Mouse (Mus musculus) heart, embryonic 15.5 days (tissue): Measurements from ENCODE around the gene Olfr629. TPM values are rescaled to one million over a fixed set of nuclear protein-coding genes. Genes with fewer than 3 reads are reported as not detected.
"Not testable (repeated sequence)": the region's sequence is repeated elsewhere in the genome, so short reads cannot be mapped to it uniquely, and the experiment has no call there.

Source experiments
- ATAC-seq: fragments of 200-750 bp; cut with Nextera tagmentation; replicated peaks from 2 replicates; pipeline ENCODE4 v1.8.0; 2017; ENCODE audit warnings: low read depth, moderate TSS enrichment; ENCODE audit not compliant: insufficient number of reproducible peaks, insufficient read depth, low FRiP score
- H3K27ac ChIP-seq: fragments of 300-500 bp; sonication (generic); 2 replicates; pipeline ENCODE4 v1.5.1; 2015; ENCODE audit warnings: mild to moderate bottlenecking, inconsistent platforms
- H3K27me3 ChIP-seq: fragments of 300-500 bp; sonication (generic); 2 replicates; pipeline ENCODE4 v1.6.1; 2015; ENCODE audit warnings: inconsistent platforms
- H3K36me3 ChIP-seq: fragments of 300-500 bp; sonication (generic); 2 replicates; pipeline ENCODE4 v1.6.1; 2015; ENCODE audit warnings: mild to moderate bottlenecking, inconsistent platforms
- H3K4me1 ChIP-seq: fragments of 300-500 bp; sonication (generic); replicated peaks from 2 replicates; pipeline ENCODE4 v1.6.1; 2015; ENCODE audit warnings: inconsistent platforms
- H3K4me2 ChIP-seq: fragments of 300-500 bp; sonication (generic); 2 replicates; pipeline ENCODE4 v1.6.1; 2015; ENCODE audit warnings: inconsistent platforms, mild to moderate bottlenecking, moderate library complexity
- H3K4me3 ChIP-seq: fragments of 300-500 bp; sonication (generic); 2 replicates; pipeline ENCODE4 v1.5.1; 2015; ENCODE audit warnings: mild to moderate bottlenecking, inconsistent platforms
- H3K9ac ChIP-seq: fragments of 300-500 bp; sonication (generic); 2 replicates; pipeline ENCODE4 v1.6.1; 2015; ENCODE audit warnings: mild to moderate bottlenecking, inconsistent platforms
- H3K9me3 ChIP-seq: fragments of 300-500 bp; sonication (generic); replicated peaks from 2 replicates; pipeline ENCODE4 v1.6.1; 2016; ENCODE audit warnings: inconsistent platforms
- whole genome bisulfite sequencing: fragments of 180-500 bp; shearing (Covaris S2); methylation state at CpG from one replicate; pipeline ENCODE4 v1.1.7; 2015; ENCODE audit warnings: mixed read lengths; 5-methylcytosine and 5-hydroxymethylcytosine counted together
- polyA plus RNA-seq: library from polyadenylated mRNA; unstranded; fragments of >200 nt; fragmentation: Nextera tagmentation; extraction: Ambion mirVana; gene quantifications from 2 replicates; pipeline ENCODE4 v1.2.1, GENCODE M21; 2015

Gene Olfr629
- not detected in 2 replicates for polyA plus RNA-seq

DNA sequence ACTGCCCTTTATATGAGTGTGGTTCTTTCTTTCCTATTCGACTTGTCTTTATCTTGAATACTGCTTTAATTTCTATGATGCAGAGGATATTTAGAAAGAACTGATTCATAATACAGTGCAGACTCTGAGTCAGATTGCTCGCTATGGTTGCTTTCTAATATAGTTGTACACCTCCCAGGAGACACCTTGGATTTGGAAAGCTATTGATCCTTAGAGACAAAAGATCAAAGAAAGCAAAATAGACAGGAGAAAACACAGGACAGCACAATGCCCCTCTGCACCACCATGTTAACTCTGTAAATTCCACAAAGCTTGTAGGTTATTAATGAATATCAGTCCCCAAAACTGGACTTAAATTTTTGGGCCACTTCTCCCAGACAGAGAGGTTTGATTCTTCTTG lies at the start of gene Olfr629:
Gene Olfr629, minus strand, starts transcription at position 101 of the 400 bp plus-strand sequence.
- Histone ChIP-seq H3K27me3 (no peaks in the 10 kb centered on the region), H3K27ac (no peak within 1 kb of the TSS), H3K4me2 (no peak within 1 kb of the TSS), H3K9ac (no peak within 1 kb of the TSS), H3K36me3 (no peaks in the 10 kb centered on the region), H3K9me3 (no peaks in the 10 kb centered on the region), H3K4me3 (no peak within 1 kb of the TSS), H3K4me1 (no peaks in the 10 kb centered on the region)
- WGBS, result 69% methylated on average over 2 of the region's 2 CpGs
- no peak for ATAC-seq

DNA sequence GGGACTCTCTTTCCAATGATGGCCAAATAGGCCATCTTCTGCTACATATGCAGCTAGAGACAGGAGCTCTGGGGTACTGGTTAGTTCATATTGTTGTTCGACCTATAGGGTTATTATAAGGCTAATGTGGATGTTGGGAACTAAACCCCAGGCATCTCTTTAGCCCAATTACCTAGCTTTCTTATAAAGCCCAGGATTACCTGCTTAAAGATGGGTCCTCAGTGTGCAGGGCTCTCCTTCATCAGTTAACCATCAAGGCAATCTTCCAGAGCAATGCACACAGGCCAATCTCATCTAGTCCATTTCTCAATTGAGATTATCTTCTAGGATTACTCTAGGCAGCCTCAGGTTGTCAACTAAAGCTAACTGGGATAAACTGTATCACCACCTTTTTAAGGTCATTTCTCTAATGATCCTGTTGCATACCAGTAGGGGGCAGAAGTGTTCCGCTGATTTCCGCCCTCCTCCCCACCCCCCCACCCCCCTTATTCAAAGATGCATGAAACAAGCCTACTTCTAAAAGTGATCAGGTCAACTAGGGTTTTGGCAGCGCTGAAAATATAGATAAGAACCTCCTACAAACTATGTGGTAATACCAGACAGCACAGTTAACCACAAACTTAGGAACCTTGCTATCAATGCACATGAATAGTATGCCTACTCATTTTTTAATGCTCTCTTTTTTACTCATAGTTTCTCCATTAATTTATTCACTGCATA lies 48.1 kb upstream of the Olfr629 start:
- no peak overlapping the region for H3K4me2 ChIP-seq
- H3K9ac ChIP-seq, result no peak overlapping the region
- no peak for ATAC-seq
- no peaks in the 10 kb centered on the region for H3K9me3 ChIP-seq
- no peak overlapping the region for H3K4me3 ChIP-seq
- 15% methylated on average over 4 of the region's 4 CpGs for WGBS
- no peaks in the 10 kb centered on the region for H3K27me3 ChIP-seq
- no peaks in the 10 kb centered on the region for H3K36me3 ChIP-seq
- H3K4me1 ChIP-seq, result no peaks in the 10 kb centered on the region
- H3K27ac ChIP-seq, result no peak overlapping the region

DNA sequence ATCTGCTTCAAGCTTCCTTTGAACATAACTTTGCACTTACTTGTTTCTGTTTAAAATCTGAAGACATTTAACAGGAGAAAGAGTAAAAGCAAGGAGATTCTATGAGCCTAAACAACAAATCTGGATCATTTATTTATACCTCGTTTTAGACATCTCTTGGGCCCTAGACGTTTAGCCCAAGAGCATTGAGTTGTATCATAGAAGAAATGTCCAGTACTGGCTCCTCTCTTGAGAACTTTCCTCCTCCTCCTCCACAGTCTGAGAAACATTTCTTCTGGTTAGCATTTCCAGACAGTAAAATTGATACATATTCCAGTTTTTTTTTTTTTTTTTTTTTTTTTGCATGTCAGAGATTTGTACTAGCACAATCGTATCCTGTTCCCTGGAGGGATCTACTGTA lies 47.0 kb upstream of the Olfr629 start, which contains the start of gene Olfr67:
Gene Olfr67, minus strand, starts transcription at position 101 of the 400 bp plus-strand sequence.
- Histone ChIP-seq H3K9me3 (no peaks in the 10 kb centered on the region), H3K4me2 (no peak within 1 kb of the TSS), H3K4me3 (no peak within 1 kb of the TSS), H3K36me3 (no peaks in the 10 kb centered on the region), H3K9ac (no peak within 1 kb of the TSS), H3K27me3 (no peaks in the 10 kb centered on the region), H3K4me1 (no peaks in the 10 kb centered on the region), H3K27ac (no peak within 1 kb of the TSS)
- ATAC-seq, result no peak
- WGBS, result 68% methylated on average over 3 of the region's 3 CpGs

DNA sequence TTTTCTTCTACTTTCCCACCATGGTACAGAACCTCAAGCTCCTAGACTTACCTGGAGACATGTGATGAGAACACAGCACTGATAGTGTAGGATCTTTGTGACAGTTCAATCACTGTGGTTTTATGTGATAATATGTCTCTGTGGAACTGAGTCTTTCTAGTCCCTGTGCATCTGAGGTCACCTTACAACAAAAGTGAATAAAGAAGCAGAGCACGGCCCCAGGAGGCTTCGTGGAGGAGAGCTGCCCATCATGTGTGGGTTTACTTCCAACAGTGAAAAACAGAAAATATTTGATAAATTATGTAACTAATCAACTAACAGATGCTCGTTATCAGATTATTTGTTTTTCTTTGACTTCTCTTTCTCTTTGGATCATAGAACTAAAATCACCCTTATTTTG lies 34.9 kb upstream of the Olfr629 start, which contains the start of gene Olfr68:
Gene Olfr68, minus strand, starts transcription at position 101 of the 400 bp plus-strand sequence.
- H3K27me3 ChIP-seq, result no peaks in the 10 kb centered on the region
- H3K4me2 ChIP-seq, result no peak within 1 kb of the TSS
- no peak within 1 kb of the TSS for H3K9ac ChIP-seq
- no peak within 1 kb of the TSS for H3K27ac ChIP-seq
- H3K4me3 ChIP-seq, result no peak within 1 kb of the TSS
- 68% methylated on average over 3 of the region's 3 CpGs for WGBS
- no peaks in the 10 kb centered on the region for H3K36me3 ChIP-seq
- H3K9me3 ChIP-seq, result no peaks in the 10 kb centered on the region
- ATAC-seq, result no peak
- no peaks in the 10 kb centered on the region for H3K4me1 ChIP-seq

DNA sequence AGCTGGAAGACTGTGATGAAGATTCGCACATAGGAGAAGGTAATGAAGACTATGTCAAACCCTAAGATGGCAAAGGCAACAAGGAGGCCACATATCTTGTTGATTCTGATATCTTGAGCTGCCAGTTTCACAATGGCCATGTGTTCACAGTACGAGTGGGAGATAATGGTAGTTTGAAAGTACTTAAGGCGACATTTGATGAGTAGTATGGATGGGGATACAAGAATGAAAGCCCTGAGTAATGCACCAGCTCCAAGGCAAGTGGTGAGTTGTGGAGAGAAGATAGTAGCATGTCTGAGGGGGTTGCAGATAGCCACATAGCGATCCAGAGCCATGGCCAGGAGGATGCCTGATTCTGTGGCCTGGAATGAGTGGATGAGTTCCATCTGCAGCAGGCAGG lies 32.9 kb upstream of the Olfr629 start:
- not testable (repeated sequence) for H3K27ac ChIP-seq, H3K36me3 ChIP-seq, H3K4me2 ChIP-seq, ATAC-seq, H3K4me3 ChIP-seq, H3K27me3 ChIP-seq, H3K4me1 ChIP-seq, H3K9ac ChIP-seq, H3K9me3 ChIP-seq
- WGBS, result 56% methylated on average over 4 of the region's 4 CpGs

DNA sequence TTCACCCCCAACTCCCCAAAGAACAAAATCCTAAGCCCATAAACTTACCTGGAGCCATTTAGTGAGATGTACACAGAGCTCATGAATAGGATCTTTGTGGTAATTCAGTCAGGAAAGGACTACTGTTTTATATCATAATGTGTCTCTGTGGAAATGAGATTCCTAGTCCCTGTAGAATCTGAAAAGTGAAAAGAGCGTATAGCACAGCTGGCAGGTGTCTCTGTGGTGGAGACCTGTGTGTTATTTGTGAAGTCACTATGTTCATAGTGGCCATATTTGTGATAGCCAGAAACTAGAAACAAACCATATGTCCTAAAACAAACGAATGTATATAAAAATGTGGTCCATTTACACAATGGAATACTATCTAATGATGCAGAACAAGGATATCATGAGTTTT lies 26.8 kb upstream of the Olfr629 start, which contains the start of gene Olfr69:
Gene Olfr69, minus strand, starts transcription at position 101 of the 400 bp plus-strand sequence.
- Histone ChIP-seq H3K36me3 (no peaks in the 10 kb centered on the region), H3K27ac (no peak within 1 kb of the TSS), H3K9ac (no peak within 1 kb of the TSS), H3K4me2 (no peak within 1 kb of the TSS), H3K9me3 (no peaks in the 10 kb centered on the region), H3K4me3 (no peak within 1 kb of the TSS), H3K27me3 (no peaks in the 10 kb centered on the region), H3K4me1 (no peaks in the 10 kb centered on the region)
- 65% methylated on average over 2 of the region's 2 CpGs for WGBS
- ATAC-seq, result no peak

DNA sequence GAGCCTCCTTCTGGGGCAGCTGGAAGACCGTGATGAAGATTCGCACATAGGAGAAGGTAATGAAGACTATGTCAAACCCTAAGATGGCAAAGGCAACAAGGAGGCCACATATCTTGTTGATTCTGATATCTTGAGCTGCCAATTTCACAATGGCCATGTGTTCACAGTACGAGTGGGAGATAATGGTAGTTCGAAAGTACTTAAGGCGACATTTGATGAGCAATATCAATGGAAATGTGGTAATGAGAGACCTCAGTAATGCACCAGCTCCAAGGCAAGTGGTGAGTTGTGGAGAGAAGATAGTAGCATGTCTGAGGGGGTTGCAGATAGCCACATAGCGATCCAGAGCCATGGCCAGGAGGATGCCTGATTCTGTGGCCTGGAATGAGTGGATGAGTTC lies 22.9 kb upstream of the Olfr629 start:
- H3K4me2 ChIP-seq, H3K9ac ChIP-seq, H3K27me3 ChIP-seq, H3K36me3 ChIP-seq, H3K27ac ChIP-seq, ATAC-seq, H3K4me3 ChIP-seq, H3K9me3 ChIP-seq, H3K4me1 ChIP-seq: not testable (repeated sequence)
- 74% methylated on average over 6 of the region's 6 CpGs for WGBS

DNA sequence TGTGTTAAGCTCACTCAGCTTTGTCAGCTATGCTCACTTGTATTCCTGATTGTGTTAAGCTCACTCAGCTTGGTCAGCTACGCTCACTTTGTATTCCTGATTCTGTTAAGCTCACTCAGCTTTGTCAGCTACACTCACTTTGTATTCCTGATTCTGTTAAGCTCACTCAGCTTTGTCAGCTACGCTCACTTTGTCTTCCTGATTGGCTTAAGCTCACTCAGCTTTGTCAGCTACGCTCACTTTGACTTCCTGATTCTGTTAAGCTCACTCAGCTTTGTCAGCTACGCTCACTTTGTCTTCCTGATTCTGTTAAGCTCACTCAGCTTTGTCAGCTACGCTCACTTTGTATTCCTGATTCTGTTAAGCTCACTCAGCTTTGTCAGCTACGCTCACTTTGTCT lies 17.5 kb upstream of the Olfr629 start:
- not testable (repeated sequence) for H3K9me3 ChIP-seq, H3K4me1 ChIP-seq, H3K4me2 ChIP-seq, H3K9ac ChIP-seq, H3K27ac ChIP-seq, H3K36me3 ChIP-seq, H3K4me3 ChIP-seq, ATAC-seq, H3K27me3 ChIP-seq
- WGBS, result 81% methylated on average over 6 of the region's 6 CpGs

DNA sequence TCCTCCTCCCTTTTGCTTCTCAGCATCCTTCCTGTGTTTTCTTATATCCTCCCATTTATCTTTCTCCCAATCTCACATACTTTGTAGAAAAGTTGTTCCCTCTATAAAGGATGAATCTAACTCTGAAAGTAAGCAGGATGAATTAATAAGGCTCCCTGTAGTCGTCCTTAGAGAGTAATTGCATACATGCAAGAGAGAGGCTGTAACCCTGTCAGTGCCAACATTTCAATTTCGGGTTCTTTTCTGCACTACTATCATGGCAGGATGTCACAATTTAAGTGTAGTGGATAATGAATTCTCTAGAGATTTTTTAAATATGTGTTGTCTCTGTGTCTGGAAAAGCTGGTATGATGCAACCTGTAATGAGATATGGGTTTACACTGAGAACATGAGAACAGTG lies 12.5 kb upstream of the Olfr629 start, which contains the start of gene Olfr630:
Gene Olfr630, minus strand, starts transcription at position 101 of the 400 bp plus-strand sequence.
- H3K4me2 ChIP-seq, result no peak within 1 kb of the TSS
- no peaks in the 10 kb centered on the region for H3K36me3 ChIP-seq
- WGBS, result 41% methylated on average over 2 of the region's 2 CpGs
- H3K4me3 ChIP-seq, result no peak within 1 kb of the TSS
- H3K27ac ChIP-seq, result no peak within 1 kb of the TSS
- H3K27me3 ChIP-seq, result no peaks in the 10 kb centered on the region
- ATAC-seq, result no peak
- no peaks in the 10 kb centered on the region for H3K9me3 ChIP-seq
- no peak within 1 kb of the TSS for H3K9ac ChIP-seq
- H3K4me1 ChIP-seq, result no peaks in the 10 kb centered on the region

DNA sequence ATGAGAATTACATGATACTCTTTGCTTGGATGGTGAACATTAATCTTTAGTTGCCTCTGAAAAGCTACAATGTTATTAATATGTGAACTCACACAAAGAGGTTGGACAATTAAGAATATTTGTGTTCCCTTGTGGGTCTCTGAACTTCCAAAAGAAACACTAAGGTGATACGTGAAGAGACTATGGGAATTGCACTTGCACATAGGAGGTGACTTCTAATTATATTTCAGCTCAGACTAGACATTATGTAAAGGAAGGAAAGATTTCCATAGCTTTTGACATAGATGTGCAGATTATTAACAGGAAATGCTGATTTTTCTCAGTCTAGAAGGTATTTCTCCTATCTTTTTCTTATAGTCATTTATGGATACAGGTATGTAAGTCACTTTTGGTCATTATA lies 14.7 kb downstream of the Olfr629 start, which contains the start of gene Olfr628:
Gene Olfr628, plus strand, starts transcription at position 301 of the 400 bp plus-strand sequence.
- Histone ChIP-seq H3K4me3 (no peak within 1 kb of the TSS), H3K27me3 (no peaks in the 10 kb centered on the region), H3K9ac (no peak within 1 kb of the TSS), H3K36me3 (no peaks in the 10 kb centered on the region), H3K4me2 (no peak within 1 kb of the TSS), H3K27ac (no peak within 1 kb of the TSS), H3K4me1 (no peaks in the 10 kb centered on the region), H3K9me3 (no peaks in the 10 kb centered on the region)
- 71% methylated on average over 1 of the region's 1 CpGs for WGBS
- ATAC-seq, result no peak

DNA sequence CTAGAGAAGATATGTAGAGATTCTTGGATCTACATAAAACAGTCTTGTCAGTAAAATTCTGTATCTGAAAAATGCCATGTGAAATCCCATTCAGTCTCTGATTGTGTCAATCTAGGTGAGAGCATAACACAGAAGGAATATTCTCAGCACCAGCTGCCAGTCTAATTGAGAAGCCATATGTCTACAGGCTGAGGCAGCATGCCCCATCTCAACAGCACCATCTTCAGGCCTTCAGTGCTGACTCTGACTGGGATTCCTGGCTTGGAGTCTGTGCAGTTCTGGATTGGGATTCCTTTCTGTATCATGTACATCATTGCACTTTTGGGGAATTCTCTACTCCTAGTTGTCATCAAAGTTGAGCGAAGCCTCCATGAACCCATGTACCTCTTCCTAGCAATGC lies 28.3 kb downstream of the Olfr629 start:
- H3K9me3 ChIP-seq, H3K27ac ChIP-seq, H3K27me3 ChIP-seq, H3K4me2 ChIP-seq, H3K4me1 ChIP-seq, H3K9ac ChIP-seq, ATAC-seq, H3K36me3 ChIP-seq, H3K4me3 ChIP-seq: not testable (repeated sequence)
- 91% methylated on average over 1 of the region's 1 CpGs for WGBS

DNA sequence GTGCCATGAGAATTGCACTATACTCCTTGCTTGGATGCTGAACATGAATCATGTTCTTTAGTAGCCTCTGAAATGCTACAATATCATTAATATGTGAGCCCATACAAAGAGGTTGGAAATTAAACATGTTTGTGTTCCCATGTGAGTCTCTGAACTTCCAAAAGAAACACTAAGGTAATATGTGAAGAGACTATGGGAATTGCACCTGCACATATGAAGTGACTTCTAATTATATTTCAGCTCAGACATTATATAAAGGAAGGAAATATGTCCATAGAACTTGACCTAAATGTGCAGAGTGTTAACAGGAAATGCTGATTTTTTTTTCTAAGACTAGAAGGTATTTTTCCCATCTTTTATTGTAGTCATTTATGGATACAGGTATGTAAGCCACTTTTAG lies 30.4 kb downstream of the Olfr629 start, which contains the start of gene Olfr243:
Gene Olfr243, plus strand, starts transcription at position 301 of the 400 bp plus-strand sequence.
- H3K27me3 ChIP-seq, result no peaks in the 10 kb centered on the region
- H3K9ac ChIP-seq, result no peak within 1 kb of the TSS
- no peaks in the 10 kb centered on the region for H3K9me3 ChIP-seq
- no peaks in the 10 kb centered on the region for H3K4me1 ChIP-seq
- no peak within 1 kb of the TSS for H3K4me3 ChIP-seq
- no peak within 1 kb of the TSS for H3K4me2 ChIP-seq
- no peak for ATAC-seq
- H3K36me3 ChIP-seq, result no peaks in the 10 kb centered on the region
- H3K27ac ChIP-seq, result no peak within 1 kb of the TSS
